Mouse (Mus musculus) adrenal gland, adult 8-10 months (tissue): ENCODE measurements at regions not wholly inside any gene's neighbourhood (a gene's known extent, or its start where the extent isn't known, plus 50 kb on each side); places are given as distances from the start of the nearest gene placed in this dataset.

Experiments
- DNase-seq: peaks from one replicate; pipeline ENCODE4 v3.0.0; 2022

GRCm38 (mm10) chr16:93533205-93533604 is 70.7 kb downstream of the Setd4 start:
- no peak for DNase-seq

GRCm38 (mm10) chr16:93531937-93532336 is 71.9 kb downstream of the Setd4 start:
- DNase-seq = no peak

- no peak for DNase-seq
These were observed 81.4 kb downstream of the Setd4 start for GRCm38 (mm10) chr16:93522485-93522884.

GRCm38 (mm10) chr16:93520481-93520880 is 83.4 kb downstream of the Setd4 start:
- DNase-seq = no peak

- DNase-seq = no peak
These were observed 85.2 kb downstream of the Setd4 start for GRCm38 (mm10) chr16:93518620-93519019.

- DNase-seq = no peak
These were observed 87.1 kb downstream of the Setd4 start for GRCm38 (mm10) chr16:93516793-93517192.

GRCm38 (mm10) chr16:93515456-93515941 is 88.4 kb downstream of the Setd4 start:
- no peak for DNase-seq

GRCm38 (mm10) chr16:93513616-93514041 is 90.2 kb downstream of the Setd4 start:
- DNase-seq = no peak

GRCm38 (mm10) chr16:93511988-93512387 is 91.9 kb downstream of the Setd4 start:
- DNase-seq = no peak

- no peak for DNase-seq
These were observed 92.3 kb downstream of the Setd4 start for GRCm38 (mm10) chr16:93511517-93511916.

GRCm38 (mm10) chr16:93498800-93499199 is 105.1 kb downstream of the Setd4 start:
- DNase-seq = no peak

- no peak for DNase-seq
These were observed 110.4 kb downstream of the Setd4 start for GRCm38 (mm10) chr16:93493337-93494002.

GRCm38 (mm10) chr16:93486646-93487550 is 117.0 kb downstream of the Setd4 start:
- no peak for DNase-seq

GRCm38 (mm10) chr16:93469957-93470356 is 133.9 kb downstream of the Setd4 start:
- no peak for DNase-seq

GRCm38 (mm10) chr16:93465741-93466140 is 138.1 kb downstream of the Setd4 start:
- DNase-seq = no peak

- no peak for DNase-seq
These were observed 139.0 kb downstream of the Setd4 start for GRCm38 (mm10) chr16:93464898-93465297.

- no peak for DNase-seq
These were observed 140.5 kb downstream of the Setd4 start for GRCm38 (mm10) chr16:93463405-93463804.

GRCm38 (mm10) chr16:93462286-93462610 is 141.6 kb downstream of the Setd4 start:
- no peak for DNase-seq

GRCm38 (mm10) chr16:93461406-93462285 is 142.2 kb downstream of the Setd4 start:
- DNase-seq = no peak

GRCm38 (mm10) chr16:93459497-93460240 is 144.2 kb downstream of the Setd4 start:
- no peak for DNase-seq

- no peak for DNase-seq
These were observed 145.0 kb downstream of the Setd4 start for GRCm38 (mm10) chr16:93458598-93459496.
